Mouse (Mus musculus) lung, postnatal 4 days (tissue): ENCODE data around the gene Crispld2.

ENCODE experiments used
- DNase-seq, 2 experiments: peaks; one replicate each; pipeline ENCODE4 v3.0.0; 2021

The Crispld2 gene

GRCm38 (mm10) chr8:120072259-120072658 lies 80.0 kb downstream of the Crispld2 start:
- no peak for DNase-seq

- no peak for DNase-seq
These were observed 80.6 kb downstream of the Crispld2 start for GRCm38 (mm10) chr8:120072827-120073226.

GRCm38 (mm10) chr8:120074516-120074915 lies 82.3 kb downstream of the Crispld2 start:
- DNase-seq, result no peak

GRCm38 (mm10) chr8:120075347-120075746 lies 83.1 kb downstream of the Crispld2 start:
- no peak for DNase-seq

- DNase-seq, result peak; percentile 80 to 82
These were observed 85.8 kb downstream of the Crispld2 start for GRCm38 (mm10) chr8:120078080-120078479.

GRCm38 (mm10) chr8:120079361-120079760 lies 87.1 kb downstream of the Crispld2 start:
- DNase-seq, result no peak

GRCm38 (mm10) chr8:120083261-120083660 lies 91.0 kb downstream of the Crispld2 start:
- no peak for DNase-seq

- DNase-seq, result no peak
These were observed 92.5 kb downstream of the Crispld2 start for GRCm38 (mm10) chr8:120084783-120085182.

- DNase-seq, result no peak
These were observed 97.3 kb downstream of the Crispld2 start for GRCm38 (mm10) chr8:120089511-120089910.

GRCm38 (mm10) chr8:120091032-120091431 lies 98.8 kb downstream of the Crispld2 start:
- DNase-seq, result no peak

GRCm38 (mm10) chr8:120093103-120093502 lies 100.9 kb downstream of the Crispld2 start:
- no peak for DNase-seq

- DNase-seq, result no peak
These were observed 102.6 kb downstream of the Crispld2 start for GRCm38 (mm10) chr8:120094801-120095200.

GRCm38 (mm10) chr8:120096486-120096885 lies 104.2 kb downstream of the Crispld2 start:
- DNase-seq, result no peak

- DNase-seq, result no peak
These were observed 108.3 kb downstream of the Crispld2 start for GRCm38 (mm10) chr8:120100388-120101067.

GRCm38 (mm10) chr8:120101068-120101972 lies 109.1 kb downstream of the Crispld2 start, which contains the start of gene Zdhhc7:
Gene Zdhhc7 (minus strand): TSS chr8:120101482.
- peak; percentile 88 to 89 for DNase-seq
